9 mouse cellular contexts compared by ENCODE assay signal in the genomic region with DNA sequence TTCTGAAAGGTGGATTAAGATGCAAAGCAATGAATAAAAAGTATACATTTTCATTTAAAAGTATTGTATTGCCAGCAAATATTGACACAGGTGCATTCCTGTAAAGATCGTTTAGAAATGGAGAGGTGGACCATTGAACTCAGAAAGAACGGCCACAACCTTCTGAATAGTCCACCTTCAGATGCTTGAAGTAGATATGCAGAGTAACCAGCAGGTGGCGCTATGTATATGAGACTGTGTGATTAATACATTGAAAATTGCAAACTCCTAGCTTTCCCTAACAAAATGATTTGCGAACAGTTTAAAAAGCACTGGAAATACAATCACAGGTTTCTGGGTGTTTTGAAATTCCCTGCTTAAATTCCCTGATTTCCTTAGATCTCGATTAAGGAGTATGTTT.
DNase-seq lines count a peak whose midpoint lies in the region; ATAC-seq and TF ChIP-seq lines count a peak whose summit lies in the region.
"Had no signal": no experiment of that assay in that cellular context is flagged by ENCODE, and none has a peak within 500 bp of the region (broad histone marks: within the 10 kb centered on the region; RNA-seq: fewer than 3 reads in every experiment).

No protein-coding gene starts in this region.

- H3K4me3 ChIP-seq in forebrain, embryonic 10.5 days: no peak overlapping the region
- no peak overlapping the region for H3K4me3 ChIP-seq in intestine, embryonic 16.5 days (ENCODE audit: low read length)
- H3K4me3 ChIP-seq in left cerebral cortex, adult 2 months: no peak overlapping the region
- no peak overlapping the region for H3K4me3 ChIP-seq in midbrain, embryonic 15.5 days
- H3K4me3 ChIP-seq: embryonic facial prominence, embryonic 15.5 days had no signal

- H3K36me3 ChIP-seq in forebrain, embryonic 10.5 days (replicated peaks): no peaks in the 10 kb centered on the region
- no peaks in the 10 kb centered on the region for H3K36me3 ChIP-seq in intestine, embryonic 16.5 days (ENCODE audit: control insufficient read depth, insufficient read depth, low read length)
- H3K36me3 ChIP-seq in midbrain, embryonic 15.5 days (replicated peaks): no peaks in the 10 kb centered on the region
- H3K36me3 ChIP-seq: embryonic facial prominence, embryonic 15.5 days had no signal

- H3K4me1 ChIP-seq in forebrain, embryonic 10.5 days: no peaks in the 10 kb centered on the region
- no peaks in the 10 kb centered on the region for H3K4me1 ChIP-seq in intestine, embryonic 16.5 days (ENCODE audit: control insufficient read depth, insufficient read depth, low read length)
- no peaks in the 10 kb centered on the region for H3K4me1 ChIP-seq in midbrain, embryonic 15.5 days
- H3K4me1 ChIP-seq: embryonic facial prominence, embryonic 15.5 days had no signal

- TF ChIP-seq CTCF in left cerebral cortex, adult 2 months (IDR thresholded peaks at IDR 0.05): peak; percentile 89

- ATAC-seq in intestine, embryonic 16.5 days: 0 out of 2 replicates have a peak, but pooled peaks have one; percentile 56
- ATAC-seq in midbrain, embryonic 15.5 days (replicated peaks): peak; percentile 85

- no peaks in the 10 kb centered on the region for H3K27me3 ChIP-seq in forebrain, embryonic 10.5 days (ENCODE audit: poor library complexity, severe bottlenecking)
- H3K27me3 ChIP-seq in intestine, embryonic 16.5 days (replicated peaks; ENCODE audit: control insufficient read depth, insufficient read depth, low read length): no peaks in the 10 kb centered on the region
- H3K27me3 ChIP-seq in midbrain, embryonic 15.5 days (replicated peaks): no peaks in the 10 kb centered on the region
- H3K27me3 ChIP-seq: embryonic facial prominence, embryonic 15.5 days had no signal

- H3K9me3 ChIP-seq in forebrain, embryonic 10.5 days: no peaks in the 10 kb centered on the region
- H3K9me3 ChIP-seq in intestine, embryonic 16.5 days (ENCODE audit: control insufficient read depth, low read length): no peaks in the 10 kb centered on the region
- no peaks in the 10 kb centered on the region for H3K9me3 ChIP-seq in midbrain, embryonic 15.5 days
- H3K9me3 ChIP-seq: embryonic facial prominence, embryonic 15.5 days had no signal

- H3K9ac ChIP-seq in intestine, embryonic 16.5 days (ENCODE audit: low read depth, low read length): no peak overlapping the region
- H3K9ac ChIP-seq in midbrain, embryonic 15.5 days: no peak overlapping the region
- H3K9ac ChIP-seq: embryonic facial prominence, embryonic 15.5 days had no signal

- no peak overlapping the region for H3K4me2 ChIP-seq in intestine, embryonic 16.5 days (ENCODE audit: low read depth, low read length)
- H3K4me2 ChIP-seq in midbrain, embryonic 15.5 days: no peak overlapping the region
- H3K4me2 ChIP-seq: embryonic facial prominence, embryonic 15.5 days had no signal

- intact Hi-C loops in left cerebral cortex, adult 2 months (cut with DNase I): loop anchor here (2.0 to 5.0 kb wide), 2 partner anchors 353 to 512 kb away; partner anchors contain the start of gene Sema3d

- 20% methylated on average over 5 of the region's 5 CpGs for WGBS in forebrain, embryonic 10.5 days
- 12% methylated on average over 5 of the region's 5 CpGs for WGBS in intestine, embryonic 16.5 days
- 13% methylated on average over 5 of the region's 5 CpGs for WGBS in midbrain, embryonic 15.5 days

- peak; percentile 50 for DNase-seq in ovary, postnatal 14 days (ENCODE audit: low spot score)
- DNase-seq in ovary, postnatal 36 days (ENCODE audit: low spot score): no peak
- DNase-seq in adrenal gland, postnatal 25 days: peak; percentile 30
- DNase-seq in forebrain, embryonic 10.5 days (ENCODE audit: extremely low spot score, low spot score): peak; percentile 18
- DNase-seq in left cerebral cortex, adult 2 months (ENCODE audit: extremely low spot score in 1 of 2, low spot score in 2 of 2): peak; percentile 26 to 33
- DNase-seq in testis, postnatal 14 days (ENCODE audit: low spot score): peak; percentile 17

- H3K27ac ChIP-seq in forebrain, embryonic 10.5 days: no peak overlapping the region
- no peak overlapping the region for H3K27ac ChIP-seq in intestine, embryonic 16.5 days (ENCODE audit: low read length)
- no peak overlapping the region for H3K27ac ChIP-seq in left cerebral cortex, adult 2 months
- H3K27ac ChIP-seq in midbrain, embryonic 15.5 days: no peak overlapping the region
- H3K27ac ChIP-seq: embryonic facial prominence, embryonic 15.5 days had no signal
